Mouse (Mus musculus): ENCODE data around the gene Tm9sf2. TPM values are rescaled to one million over a fixed set of nuclear protein-coding genes. Genes with fewer than 3 reads are reported as not detected.

Tm9sf2 gene
- polyA plus RNA-seq, 1 experiment from 2014 or later = 92.6 TPM

DNA sequence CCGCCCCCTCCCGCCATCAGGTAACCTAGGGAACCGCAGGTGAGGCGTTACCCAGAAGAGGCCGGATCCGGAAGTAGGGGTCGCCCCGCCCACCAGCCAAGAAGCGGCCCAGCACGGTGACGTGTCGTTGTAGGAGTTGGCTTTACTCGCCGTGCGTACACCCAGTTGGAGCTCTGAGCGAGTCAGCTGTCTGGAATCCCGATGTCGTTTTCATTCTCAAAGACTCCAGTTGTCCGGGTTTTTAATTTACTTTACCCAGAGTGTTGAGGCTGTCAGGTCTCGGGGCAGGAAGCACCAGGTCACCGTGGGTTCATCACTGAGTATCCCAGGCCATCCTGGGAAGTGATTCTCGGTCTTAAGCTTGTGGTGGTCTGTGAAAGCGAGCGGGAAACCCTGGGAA is 2.0 kb upstream of the Tm9sf2 start:
- H3K4me2 ChIP-seq = peak overlapping the region; percentile 89
- peaks cover 36% of the 10 kb centered on the region for H3K4me1 ChIP-seq
- ATAC-seq = peak; percentile 88
- WGBS (ENCODE audit: insufficient replicate concordance) = 2% methylated on average over 24 of the region's 24 CpGs
- no peaks in the 10 kb centered on the region for H3K9me3 ChIP-seq (replicated peaks)
- H3K4me3 ChIP-seq = peak overlapping the region; percentile 100
- peak overlapping the region; percentile 95 for H3K27ac ChIP-seq
- H3K36me3 ChIP-seq = peaks cover 8% of the 10 kb centered on the region; the same call in 1 of the 2 replicates
- H3K9ac ChIP-seq = peak overlapping the region; percentile 75
- H3K27me3 ChIP-seq (replicated peaks) = no peaks in the 10 kb centered on the region

DNA sequence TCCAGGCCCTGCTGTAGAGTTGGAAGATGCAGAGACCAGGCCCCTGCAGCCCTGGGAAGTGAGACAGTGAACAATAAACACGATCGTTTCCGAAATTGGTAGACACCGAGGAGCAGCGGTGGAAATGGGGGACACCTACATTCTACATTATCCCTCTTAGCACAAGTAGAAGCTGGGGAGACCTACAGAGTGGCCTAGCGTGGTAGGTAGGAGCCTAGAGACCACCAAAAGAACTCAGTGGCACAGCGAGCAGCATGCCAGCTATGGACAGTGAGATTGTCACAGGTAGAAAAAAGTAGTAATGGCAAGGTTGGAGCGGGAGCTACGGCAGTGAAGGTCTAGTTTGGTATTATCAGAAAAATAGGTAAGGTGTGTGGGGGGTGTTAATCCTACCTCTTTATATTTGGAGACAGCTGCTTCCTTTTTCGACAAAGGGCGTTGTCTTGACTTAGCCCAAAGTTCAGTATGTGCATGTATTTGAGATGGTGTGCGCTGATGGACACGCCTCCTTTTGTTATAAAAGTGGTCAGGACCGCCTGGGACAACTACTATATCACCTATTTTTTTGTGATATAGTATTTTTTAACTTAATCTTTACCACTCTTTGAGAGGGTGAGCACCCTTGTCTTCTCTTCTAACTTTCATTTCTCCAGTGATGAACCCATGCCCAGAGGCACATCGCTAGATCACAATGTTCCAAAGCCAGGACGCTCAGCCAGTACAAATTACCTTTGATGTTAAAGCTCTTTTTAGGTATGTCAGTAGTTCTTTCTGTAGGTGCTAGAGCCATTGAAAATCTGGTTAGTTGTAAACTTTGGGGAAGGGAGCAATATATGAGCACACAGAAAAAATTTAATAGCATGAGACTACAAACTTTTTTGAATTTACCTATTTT is 1.2 kb upstream of the Tm9sf2 start:
- no peak; the same call in 1 of the 2 replicates for ATAC-seq
- peak overlapping the region; percentile 100 for H3K4me3 ChIP-seq
- 60% methylated on average over 16 of the region's 16 CpGs for WGBS (ENCODE audit: insufficient replicate concordance)

DNA sequence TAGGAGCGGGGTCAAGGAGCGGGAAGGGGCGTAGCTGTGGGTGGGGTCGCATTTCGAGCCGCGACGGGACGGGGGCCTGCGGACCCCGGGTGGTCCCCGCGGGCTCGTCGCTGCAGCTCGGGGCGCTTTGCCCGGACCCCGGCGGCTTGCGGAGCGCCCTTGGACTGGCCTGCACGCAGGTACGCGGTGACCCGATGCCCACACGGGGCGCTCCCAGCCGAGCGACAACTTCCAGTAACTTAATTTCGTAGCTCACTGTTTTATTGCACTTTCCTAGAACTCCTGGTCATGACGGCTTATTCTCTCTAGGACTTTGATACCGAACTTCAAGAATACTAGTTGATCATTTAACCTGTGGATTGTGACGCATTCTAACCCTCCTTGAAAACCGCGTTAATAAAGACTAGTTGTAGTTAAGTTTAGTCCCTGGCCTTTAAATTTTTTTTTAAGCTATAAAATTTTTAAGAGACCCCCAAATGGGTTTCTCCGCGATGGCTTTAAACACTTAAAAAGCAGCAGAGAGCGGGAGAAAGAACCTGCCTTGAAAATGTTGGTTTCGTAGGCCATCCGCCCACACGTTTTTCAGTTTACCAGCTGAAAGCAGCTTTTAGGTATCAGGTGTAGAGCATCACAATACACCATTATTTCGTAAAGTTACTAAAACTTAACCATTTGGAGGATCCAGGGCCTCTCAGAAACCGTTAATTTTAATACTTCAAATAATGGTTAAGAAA is 810 bp downstream of the Tm9sf2 start:
- WGBS (ENCODE audit: insufficient replicate concordance) = 4% methylated on average over 44 of the region's 44 CpGs
- Histone ChIP-seq H3K4me1 (peaks cover 36% of the 10 kb centered on the region), H3K9ac (peak overlapping the region; percentile 99), H3K4me3 (peak overlapping the region; percentile 100), H3K4me2 (peak overlapping the region; percentile 89), H3K9me3 (replicated peaks) (no peaks in the 10 kb centered on the region), H3K27ac (peak overlapping the region; percentile 95), H3K36me3 (peaks cover 28% of the 10 kb centered on the region), H3K27me3 (replicated peaks) (no peaks in the 10 kb centered on the region)
- ATAC-seq = peak; percentile 10

More for the DNA sequence above, 1.2 kb upstream of the Tm9sf2 start:
- Histone ChIP-seq H3K4me1 (peaks cover 36% of the 10 kb centered on the region), H3K36me3 (peaks cover 9% of the 10 kb centered on the region), H3K9ac (peak overlapping the region; percentile 99), H3K27me3 (replicated peaks) (no peaks in the 10 kb centered on the region), H3K9me3 (replicated peaks) (no peaks in the 10 kb centered on the region), H3K4me2 (peak overlapping the region; percentile 89), H3K27ac (peak overlapping the region; percentile 95)

DNA sequence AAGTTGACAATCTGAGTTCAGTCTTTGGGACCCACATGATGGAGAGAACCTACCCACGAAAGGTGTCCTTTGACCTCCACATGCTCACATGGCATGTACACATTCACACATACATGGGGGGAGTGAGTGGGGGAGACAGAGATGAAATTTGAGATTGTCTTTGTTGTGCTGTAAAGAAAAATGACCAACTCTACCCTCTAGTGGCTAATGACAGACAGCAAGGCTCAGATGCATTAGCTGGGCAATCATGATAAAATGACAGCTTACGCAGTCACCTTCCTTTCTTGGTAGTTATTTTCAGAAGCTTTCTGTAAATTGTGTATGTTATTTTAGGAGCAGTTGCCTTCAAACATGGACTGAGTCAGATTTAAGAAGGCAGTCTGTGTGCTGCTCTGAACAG is 4.8 kb downstream of the Tm9sf2 start:
- peaks cover 36% of the 10 kb centered on the region for H3K36me3 ChIP-seq
- H3K4me3 ChIP-seq = no peak overlapping the region
- H3K4me2 ChIP-seq = no peak overlapping the region
- 80% methylated on average over 2 of the region's 2 CpGs for whole genome bisulfite sequencing (ENCODE audit: insufficient replicate concordance)
- no peak for ATAC-seq
- H3K27ac ChIP-seq = no peak overlapping the region
- peaks cover 17% of the 10 kb centered on the region for H3K4me1 ChIP-seq
- H3K9me3 ChIP-seq (replicated peaks) = no peaks in the 10 kb centered on the region
- no peaks in the 10 kb centered on the region for H3K27me3 ChIP-seq (replicated peaks)
- no peak overlapping the region for H3K9ac ChIP-seq

DNA sequence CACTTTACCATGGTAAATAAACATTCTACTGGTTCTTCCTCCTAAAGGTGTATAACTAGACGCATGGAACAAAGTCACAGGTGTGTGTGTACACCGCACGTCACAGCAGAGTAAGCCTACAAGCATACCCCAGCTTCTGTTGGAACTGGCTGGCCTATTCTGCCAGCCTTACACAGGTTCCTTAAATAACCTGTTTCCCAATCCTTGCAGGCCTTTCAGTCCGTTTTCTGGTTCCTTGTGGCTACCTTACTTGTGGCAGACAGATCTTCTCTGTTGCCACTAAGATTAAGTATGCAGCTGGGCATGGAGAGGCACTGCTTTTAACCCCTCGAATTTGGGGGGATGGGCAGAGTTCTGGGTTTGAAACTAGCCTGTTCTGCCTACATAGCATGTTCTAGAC is 5.5 kb downstream of the Tm9sf2 start:
- peaks cover 36% of the 10 kb centered on the region for H3K36me3 ChIP-seq
- H3K9me3 ChIP-seq (replicated peaks) = no peaks in the 10 kb centered on the region
- H3K4me1 ChIP-seq = peaks cover 17% of the 10 kb centered on the region
- WGBS (ENCODE audit: insufficient replicate concordance) = 70% methylated on average over 5 of the region's 5 CpGs
- H3K9ac ChIP-seq = no peak overlapping the region
- H3K4me3 ChIP-seq = no peak overlapping the region
- H3K27ac ChIP-seq = no peak overlapping the region
- H3K4me2 ChIP-seq = no peak overlapping the region
- no peaks in the 10 kb centered on the region for H3K27me3 ChIP-seq (replicated peaks)
- no peak for ATAC-seq

DNA sequence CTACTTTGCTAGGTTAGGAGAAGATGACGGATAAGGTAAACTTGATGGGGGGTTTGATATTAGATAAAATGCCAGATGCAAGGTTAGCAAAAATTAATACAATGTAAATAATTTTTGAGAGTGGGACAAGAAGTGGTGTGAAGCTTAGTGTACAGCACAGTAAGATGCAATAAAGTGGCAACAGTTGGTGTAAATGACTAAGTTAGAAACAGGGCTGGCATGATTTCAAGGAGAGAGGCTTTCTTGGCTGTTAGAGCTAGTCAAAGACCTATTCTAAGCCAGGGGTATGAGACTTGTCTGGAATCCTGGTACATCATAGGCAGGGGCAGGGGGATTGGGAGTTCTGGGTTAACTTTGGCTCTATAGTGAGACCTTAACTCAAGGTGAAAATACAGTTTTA is 9.4 kb downstream of the Tm9sf2 start:
- ATAC-seq = no peak
- WGBS (ENCODE audit: insufficient replicate concordance) = 85% methylated on average over 1 of the region's 1 CpGs

DNA sequence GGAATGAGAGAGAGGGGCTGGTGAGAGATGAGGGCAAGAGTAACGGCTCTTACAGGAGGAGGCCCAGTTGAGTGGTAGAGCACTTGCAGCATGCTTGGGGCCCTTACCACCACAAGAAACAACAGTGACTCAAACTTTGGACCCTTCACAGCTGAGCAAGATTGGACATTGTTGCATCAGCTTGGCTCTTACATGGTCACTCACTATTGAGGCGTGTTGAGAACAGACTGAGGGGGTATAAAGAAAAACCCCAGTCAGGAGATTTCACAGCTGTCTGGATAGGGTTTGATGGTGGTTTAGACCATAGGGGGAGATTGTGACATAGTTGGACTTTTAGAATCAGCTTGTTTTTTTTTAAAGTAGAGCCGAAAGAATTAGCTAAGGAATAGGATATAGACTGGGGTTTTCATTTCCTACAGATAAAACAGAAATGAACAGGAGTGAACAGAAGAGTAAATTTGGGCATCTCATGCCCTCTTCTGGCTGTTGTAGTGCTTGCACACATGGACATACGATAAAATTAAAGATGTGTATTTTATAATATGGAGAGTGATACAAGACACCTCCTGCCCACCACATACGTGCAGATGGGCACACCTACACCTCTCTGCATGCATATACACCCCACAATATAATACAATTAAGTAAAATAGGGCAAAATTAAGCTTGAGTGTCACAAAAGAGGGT is 23.4 kb downstream of the Tm9sf2 start:
- 0 out of 2 replicates have a peak, but pooled peaks have one; percentile 35 for ATAC-seq
- Histone ChIP-seq H3K4me2 (no peak overlapping the region), H3K27me3 (replicated peaks) (no peaks in the 10 kb centered on the region), H3K4me1 (no peaks in the 10 kb centered on the region), H3K4me3 (no peak overlapping the region), H3K36me3 (peaks cover 68% of the 10 kb centered on the region), H3K27ac (no peak overlapping the region), H3K9me3 (replicated peaks) (no peaks in the 10 kb centered on the region), H3K9ac (no peak overlapping the region)
- WGBS (ENCODE audit: insufficient replicate concordance) = 74% methylated on average over 5 of the region's 5 CpGs

More for the DNA sequence above, 9.4 kb downstream of the Tm9sf2 start:
- Histone ChIP-seq H3K36me3 (peaks cover 23% of the 10 kb centered on the region), H3K4me2 (no peak overlapping the region), H3K27ac (no peak overlapping the region), H3K27me3 (replicated peaks) (no peaks in the 10 kb centered on the region), H3K4me1 (peaks cover 6% of the 10 kb centered on the region; the same call in 1 of the 2 replicates), H3K4me3 (no peak overlapping the region), H3K9ac (no peak overlapping the region), H3K9me3 (replicated peaks) (no peaks in the 10 kb centered on the region)

DNA sequence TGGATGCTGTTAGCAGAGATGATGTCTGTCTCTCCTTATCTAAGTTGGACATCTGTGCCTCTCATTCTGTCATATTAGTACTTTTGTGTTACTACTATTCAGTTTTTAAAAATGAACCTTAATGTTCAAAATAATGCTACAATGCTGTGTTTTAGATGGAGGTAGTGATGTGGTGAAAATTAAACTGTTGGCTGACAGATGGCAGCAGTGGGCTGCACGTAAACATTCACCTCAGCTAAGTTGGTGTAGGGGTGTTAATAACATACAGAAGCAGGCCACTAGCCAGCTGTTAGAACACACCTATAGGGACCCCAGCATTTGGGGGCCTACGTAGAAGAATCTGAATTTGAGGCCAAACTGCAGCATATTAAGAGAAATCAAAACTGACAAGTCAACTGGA is 24.8 kb downstream of the Tm9sf2 start:
- no peak overlapping the region for H3K4me3 ChIP-seq
- peaks cover 56% of the 10 kb centered on the region for H3K36me3 ChIP-seq
- ATAC-seq = no peak
- H3K9me3 ChIP-seq (replicated peaks) = no peaks in the 10 kb centered on the region
- 86% methylated on average over 2 of the region's 2 CpGs for WGBS (ENCODE audit: insufficient replicate concordance)
- H3K4me2 ChIP-seq = no peak overlapping the region
- H3K4me1 ChIP-seq = no peaks in the 10 kb centered on the region
- H3K27me3 ChIP-seq (replicated peaks) = no peaks in the 10 kb centered on the region
- no peak overlapping the region for H3K9ac ChIP-seq
- H3K27ac ChIP-seq = no peak overlapping the region

DNA sequence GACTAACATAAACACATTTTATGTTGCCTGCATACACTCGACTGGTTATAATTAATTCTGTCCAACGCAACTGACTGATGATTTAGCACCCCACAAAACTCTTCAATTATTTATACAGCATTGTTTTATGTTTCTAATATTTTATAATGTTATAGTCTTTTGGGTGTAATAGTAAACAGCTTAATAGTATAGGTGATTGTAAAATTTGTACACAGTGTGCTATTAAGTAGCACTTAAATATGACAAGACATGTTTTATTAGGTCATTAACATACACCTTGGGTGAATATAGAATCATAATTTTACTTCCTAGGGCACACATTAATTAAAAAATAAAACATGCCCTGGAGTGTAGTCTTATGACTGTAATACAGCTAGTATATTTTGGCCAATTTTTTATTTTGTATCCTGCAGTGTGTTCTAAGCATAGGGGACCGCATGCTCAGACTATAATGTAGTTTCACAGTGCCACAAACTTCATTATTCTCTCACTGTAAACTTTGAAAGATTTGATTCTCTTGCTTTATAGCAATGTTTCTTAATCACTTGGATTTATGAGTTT is 29.6 kb downstream of the Tm9sf2 start:
- no peak for ATAC-seq
- H3K4me3 ChIP-seq = no peak overlapping the region
- no peaks in the 10 kb centered on the region for H3K27me3 ChIP-seq (replicated peaks)
- H3K36me3 ChIP-seq = peaks cover 54% of the 10 kb centered on the region
- H3K9ac ChIP-seq = no peak overlapping the region
- no peak overlapping the region for H3K27ac ChIP-seq
- no peaks in the 10 kb centered on the region for H3K9me3 ChIP-seq (replicated peaks)
- WGBS (ENCODE audit: insufficient replicate concordance) = 86% methylated on average over 3 of the region's 3 CpGs
- H3K4me2 ChIP-seq = no peak overlapping the region
- peaks cover 5% of the 10 kb centered on the region for H3K4me1 ChIP-seq

DNA sequence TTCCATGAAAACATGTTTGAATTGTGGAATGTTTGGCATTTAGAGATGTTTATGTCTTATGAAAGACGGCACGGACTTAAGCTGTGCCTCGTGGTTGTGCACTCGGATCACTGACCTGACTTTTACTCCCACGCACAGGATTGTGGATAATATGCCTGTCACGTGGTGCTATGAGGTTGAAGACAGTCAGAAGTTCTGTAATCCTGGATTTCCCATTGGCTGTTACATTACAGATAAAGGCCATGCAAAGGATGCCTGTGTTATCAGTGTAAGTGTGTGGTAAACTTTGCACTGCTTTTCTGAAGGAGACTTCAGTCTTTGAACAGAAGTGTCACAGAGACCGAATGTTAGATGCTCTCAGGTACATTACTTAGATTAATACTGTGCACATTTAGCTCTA is 30.4 kb downstream of the Tm9sf2 start:
- H3K9me3 ChIP-seq (replicated peaks) = no peaks in the 10 kb centered on the region
- no peak overlapping the region for H3K9ac ChIP-seq
- WGBS (ENCODE audit: insufficient replicate concordance) = 78% methylated on average over 7 of the region's 7 CpGs
- no peaks in the 10 kb centered on the region for H3K27me3 ChIP-seq (replicated peaks)
- H3K4me1 ChIP-seq = peaks cover 5% of the 10 kb centered on the region
- peaks cover 60% of the 10 kb centered on the region for H3K36me3 ChIP-seq
- no peak overlapping the region for H3K4me2 ChIP-seq
- ATAC-seq = no peak
- no peak overlapping the region for H3K4me3 ChIP-seq
- H3K27ac ChIP-seq = no peak overlapping the region

DNA sequence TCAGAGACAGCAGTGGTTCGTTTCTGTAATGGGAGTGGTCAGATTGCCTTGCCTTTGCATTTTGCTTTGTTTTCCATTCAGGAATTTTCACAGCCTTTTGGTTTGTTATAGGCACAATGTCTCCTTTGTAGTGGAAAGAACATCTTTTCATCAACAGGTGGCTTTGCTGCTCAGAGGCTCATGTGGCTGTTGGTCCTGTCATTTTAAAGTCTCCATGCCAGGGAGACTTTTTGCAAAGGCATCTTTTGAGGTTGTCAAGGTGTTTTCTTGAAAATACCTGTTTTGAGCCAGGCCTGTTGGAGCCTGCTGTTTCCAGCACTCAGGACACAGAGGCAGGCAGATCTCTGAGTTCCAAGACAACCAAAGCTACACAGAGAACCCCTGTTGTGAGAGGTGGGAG is 33.3 kb downstream of the Tm9sf2 start:
- peaks cover 77% of the 10 kb centered on the region for H3K36me3 ChIP-seq
- 89% methylated on average over 1 of the region's 1 CpGs for WGBS (ENCODE audit: insufficient replicate concordance)
- no peak overlapping the region for H3K4me2 ChIP-seq

More for the DNA sequence above, 33.3 kb downstream of the Tm9sf2 start:
- H3K9ac ChIP-seq = no peak overlapping the region
- no peak for ATAC-seq
- H3K27ac ChIP-seq = no peak overlapping the region
- H3K4me3 ChIP-seq = no peak overlapping the region
- H3K4me1 ChIP-seq = peaks cover 10% of the 10 kb centered on the region
- no peaks in the 10 kb centered on the region for H3K9me3 ChIP-seq (replicated peaks)
- H3K27me3 ChIP-seq (replicated peaks) = no peaks in the 10 kb centered on the region

Data from liver, embryonic 12.5 days (tissue).